Mouse (Mus musculus) G1E (cell line): ENCODE results near the gene Zfp612.

ENCODE experiments used
- CTCF ChIP-seq: IDR thresholded peaks from 2 replicates; pipeline ENCODE4 v1.5.1; 2012; ENCODE audit warnings: low read depth, low read length, inconsistent platforms, mixed read lengths
- TAL1 ChIP-seq: conservative IDR thresholded peaks from 2 replicates; pipeline ENCODE4 v1.6.1; 2012; ENCODE audit warnings: low read depth, low read length, inconsistent platforms, mixed read lengths

DNA sequence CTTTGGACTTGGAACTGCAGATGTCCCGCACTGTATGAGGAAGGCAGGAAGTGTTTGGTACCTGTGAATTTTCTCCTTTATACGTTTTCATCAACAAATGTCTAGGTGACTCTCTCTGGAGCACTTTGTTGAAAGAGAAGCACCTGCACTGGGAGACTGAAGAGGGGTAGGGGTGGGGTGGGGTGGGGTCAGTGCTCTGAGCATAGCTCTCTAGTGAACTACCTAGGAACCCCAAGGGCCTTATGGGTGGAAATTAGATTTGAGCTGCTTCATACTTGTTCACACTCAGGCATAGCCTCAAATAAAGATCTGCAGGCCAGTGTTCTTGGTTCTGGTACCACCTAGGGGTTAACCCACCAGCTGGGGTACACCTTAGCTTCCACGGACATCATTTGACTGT lies 23.1 kb downstream of the Zfp612 start, which contains the start of gene Gm17720:
- no peak for TF ChIP-seq CTCF
- no peak for TF ChIP-seq TAL1
